Mouse (Mus musculus): ENCODE data around the gene Aldh3a2.
"Not testable (repeated sequence)": the region's sequence is repeated elsewhere in the genome, so short reads cannot be mapped to it uniquely, and the experiment has no call there.

Aldh3a2 gene

GRCm38 (mm10) chr11:61207487-61208246, 59.6 kb downstream of the Aldh3a2 start, which contains the start of gene Aldh3a1:
Gene Aldh3a1 (plus strand): TSS chr11:61207537.
- peak; percentile 36 for DNase-seq

- DNase-seq = no peak
These were observed 61.1 kb downstream of the Aldh3a2 start for GRCm38 (mm10) chr11:61206136-61206535.

- DNase-seq = no peak
These were observed 61.9 kb downstream of the Aldh3a2 start for GRCm38 (mm10) chr11:61205167-61205950.

GRCm38 (mm10) chr11:61202810-61203209, 64.5 kb downstream of the Aldh3a2 start:
- no peak for DNase-seq

GRCm38 (mm10) chr11:61202186-61202585, 65.1 kb downstream of the Aldh3a2 start:
- no peak for DNase-seq

- DNase-seq = no peak
These were observed 67.5 kb downstream of the Aldh3a2 start for GRCm38 (mm10) chr11:61199620-61200362.

GRCm38 (mm10) chr11:61197935-61198334, 69.3 kb downstream of the Aldh3a2 start:
- DNase-seq = no peak

- DNase-seq = no peak
These were observed 70.5 kb downstream of the Aldh3a2 start for GRCm38 (mm10) chr11:61196616-61197353.

- DNase-seq = peak; percentile 81
These were observed 73.9 kb downstream of the Aldh3a2 start for GRCm38 (mm10) chr11:61193392-61193791.

GRCm38 (mm10) chr11:61192779-61193178, 74.5 kb downstream of the Aldh3a2 start:
- DNase-seq = no peak

- DNase-seq = not testable (repeated sequence)
These were observed 75.1 kb downstream of the Aldh3a2 start for GRCm38 (mm10) chr11:61192123-61192522.

- DNase-seq = peak; percentile 44
These were observed 76.5 kb downstream of the Aldh3a2 start for GRCm38 (mm10) chr11:61190776-61191175.

- no peak for DNase-seq
These were observed 83.4 kb downstream of the Aldh3a2 start for GRCm38 (mm10) chr11:61183820-61184219.

- DNase-seq = no peak
These were observed 85.6 kb downstream of the Aldh3a2 start for GRCm38 (mm10) chr11:61181624-61182023.

GRCm38 (mm10) chr11:61180361-61180760, 86.9 kb downstream of the Aldh3a2 start:
- no peak for DNase-seq

- DNase-seq = no peak
These were observed 90.9 kb downstream of the Aldh3a2 start for GRCm38 (mm10) chr11:61176321-61176720.

- peak; percentile 25 for DNase-seq
These were observed 91.5 kb downstream of the Aldh3a2 start for GRCm38 (mm10) chr11:61175778-61176177.

GRCm38 (mm10) chr11:61174821-61175658, 92.2 kb downstream of the Aldh3a2 start, which contains the start of gene Usp22:
Gene Usp22 (minus strand): TSS chr11:61175055.
- peak; percentile 100 for DNase-seq

GRCm38 (mm10) chr11:61174291-61174820, 92.9 kb downstream of the Aldh3a2 start:
- DNase-seq = peak; percentile 91

- peak; percentile 19 for DNase-seq
These were observed 93.8 kb downstream of the Aldh3a2 start for GRCm38 (mm10) chr11:61173477-61173876.
